Mouse (Mus musculus): ENCODE measurements around the gene Fgfr2. TPM values are rescaled to one million over a fixed set of nuclear protein-coding genes. Genes with fewer than 3 reads are reported as not detected.

The Fgfr2 gene
- total and polyA plus RNA-seq, 2 experiments from 2014 or later, result 12.1 to 32.6 TPM

DNA sequence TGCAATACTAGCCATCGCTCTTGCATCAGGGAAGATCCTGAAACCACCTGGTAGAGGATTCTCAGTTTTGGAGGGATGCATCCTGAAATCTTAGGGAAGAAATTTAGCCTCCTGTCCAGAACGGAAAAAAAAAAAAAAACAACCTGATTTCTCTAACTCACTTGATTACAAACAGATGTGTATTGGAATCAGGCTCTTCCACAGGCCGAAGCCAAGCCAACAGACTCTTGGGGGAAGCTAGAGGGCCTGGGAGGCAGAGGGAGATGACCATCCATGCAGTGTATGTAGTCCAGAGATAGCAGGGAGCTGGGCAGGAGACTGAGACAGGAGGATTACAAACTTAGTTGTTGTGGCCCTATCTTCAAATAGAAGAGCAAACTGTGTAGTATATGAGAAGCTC, 29.0 kb downstream of the Fgfr2 start:
- no peak for ATAC-seq (ENCODE audit: low FRiP score)
- H3K27ac ChIP-seq (ENCODE audit: low read depth, low read length), result no peak overlapping the region

GRCm38 (mm10) chr7:133093731-133094130, 29.4 kb downstream of the Fgfr2 start:
- no peaks in the 10 kb centered on the region for H3K36me3 ChIP-seq (ENCODE audit: insufficient read depth, low read length)
- ATAC-seq (ENCODE audit: low FRiP score), result no peak
- no peak overlapping the region for H3K27ac ChIP-seq (ENCODE audit: low read depth, low read length)
- H3K27me3 ChIP-seq (ENCODE audit: insufficient read depth, low read length), result no peaks in the 10 kb centered on the region
- peaks cover 13% of the 10 kb centered on the region; the same call in 1 of the 2 replicates for H3K4me1 ChIP-seq (ENCODE audit: insufficient read depth, low read length)
- WGBS, result 86% methylated on average over 5 of the region's 5 CpGs
- no peak for TF ChIP-seq CTCF (IDR thresholded peaks at IDR 0.05)
- no peak overlapping the region for H3K9ac ChIP-seq (replicated peaks; ENCODE audit: low read length, poor library complexity, severe bottlenecking)
- DNase-seq (ENCODE audit: low spot score), result no peak
- no peaks in the 10 kb centered on the region for H3K9me3 ChIP-seq (ENCODE audit: low read length)
- H3K4me2 ChIP-seq (ENCODE audit: low read depth, low read length, poor library complexity, severe bottlenecking), result no peak overlapping the region
- no peak overlapping the region for H3K4me3 ChIP-seq (ENCODE audit: low read depth, low read length)

More for the DNA sequence above, 29.0 kb downstream of the Fgfr2 start:
- DNase-seq (ENCODE audit: low spot score), result no peak
- Histone ChIP-seq H3K9me3 (ENCODE audit: low read length) (no peaks in the 10 kb centered on the region), H3K4me3 (ENCODE audit: low read depth, low read length) (no peak overlapping the region), H3K4me2 (ENCODE audit: low read depth, low read length, poor library complexity, severe bottlenecking) (no peak overlapping the region), H3K27me3 (ENCODE audit: insufficient read depth, low read length) (no peaks in the 10 kb centered on the region), H3K36me3 (ENCODE audit: insufficient read depth, low read length) (no peaks in the 10 kb centered on the region), H3K4me1 (ENCODE audit: insufficient read depth, low read length) (peaks cover 8% of the 10 kb centered on the region; the same call in 1 of the 2 replicates), H3K9ac (replicated peaks; ENCODE audit: low read length, poor library complexity, severe bottlenecking) (no peak overlapping the region)
- no peak for TF ChIP-seq CTCF (IDR thresholded peaks at IDR 0.05)
- WGBS, result 93% methylated on average over 3 of the region's 3 CpGs

DNA sequence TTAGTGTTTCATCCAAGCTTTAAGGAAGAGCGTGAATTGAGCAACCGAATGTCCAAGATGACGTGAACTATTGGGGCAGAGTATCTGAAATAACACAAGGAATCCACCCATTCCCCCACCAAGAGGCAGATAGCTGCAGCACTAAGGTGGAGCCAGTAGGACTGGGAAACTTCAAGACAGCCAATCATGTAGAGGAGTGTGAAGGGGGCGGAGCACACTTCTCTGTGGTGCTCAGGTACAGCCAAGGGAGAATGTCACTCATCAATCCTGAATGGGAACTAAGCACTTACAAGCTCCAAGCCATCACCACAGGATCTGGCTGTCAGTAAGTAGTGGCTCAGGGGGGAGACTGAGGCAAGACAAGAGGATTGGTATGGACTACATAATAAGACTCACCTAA, 32.5 kb downstream of the Fgfr2 start:
- 92% methylated on average over 4 of the region's 4 CpGs for WGBS
- TF ChIP-seq CTCF (IDR thresholded peaks at IDR 0.05), result no peak
- Histone ChIP-seq H3K4me3 (ENCODE audit: low read depth, low read length) (no peak overlapping the region), H3K27me3 (ENCODE audit: insufficient read depth, low read length) (no peaks in the 10 kb centered on the region), H3K9me3 (ENCODE audit: low read length) (no peaks in the 10 kb centered on the region), H3K27ac (ENCODE audit: low read depth, low read length) (no peak overlapping the region), H3K4me1 (ENCODE audit: insufficient read depth, low read length) (peaks cover 10% of the 10 kb centered on the region; the same call in 1 of the 2 replicates), H3K36me3 (ENCODE audit: insufficient read depth, low read length) (no peaks in the 10 kb centered on the region), H3K9ac (replicated peaks; ENCODE audit: low read length, poor library complexity, severe bottlenecking) (no peak overlapping the region), H3K4me2 (ENCODE audit: low read depth, low read length, poor library complexity, severe bottlenecking) (no peak overlapping the region)
- DNase-seq (ENCODE audit: low spot score) (no peak), ATAC-seq (ENCODE audit: low FRiP score) (no peak)

DNA sequence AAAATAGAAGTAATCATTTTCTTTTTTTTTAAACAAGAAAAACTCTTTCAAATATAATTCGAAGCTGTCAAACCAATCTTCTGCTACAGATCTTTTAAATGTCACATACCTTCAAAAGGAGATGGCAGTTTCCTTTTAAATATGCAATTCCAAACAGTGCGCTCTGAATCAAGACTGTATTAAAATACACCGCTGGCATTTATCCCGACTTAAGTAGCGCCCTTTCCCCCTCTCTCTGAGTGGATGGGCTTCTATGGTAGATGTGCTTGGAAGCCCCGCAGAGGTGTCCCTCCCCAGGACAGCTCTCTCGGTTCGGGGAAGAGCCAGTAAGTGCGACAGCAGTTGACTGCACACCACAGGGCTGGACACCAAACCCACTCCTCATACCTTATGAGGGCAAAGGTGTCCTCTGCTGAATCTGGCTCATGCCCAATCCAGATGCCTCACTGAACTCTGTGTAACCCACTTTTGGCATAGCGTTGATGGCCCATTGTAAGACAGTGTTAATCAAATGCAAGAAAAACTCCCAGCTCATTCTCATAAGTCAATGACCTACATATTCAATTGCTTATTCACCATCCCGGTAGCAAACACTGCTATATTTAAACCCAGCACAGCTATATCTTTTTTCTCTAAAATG, 33.4 kb downstream of the Fgfr2 start:
- H3K27ac ChIP-seq (ENCODE audit: low read depth, low read length), result no peak overlapping the region
- DNase-seq (ENCODE audit: low spot score), result no peak
- H3K36me3 ChIP-seq (ENCODE audit: insufficient read depth, low read length), result no peaks in the 10 kb centered on the region
- H3K4me3 ChIP-seq (ENCODE audit: low read depth, low read length), result no peak overlapping the region
- no peak for ATAC-seq (ENCODE audit: low FRiP score)
- H3K27me3 ChIP-seq (ENCODE audit: insufficient read depth, low read length), result no peaks in the 10 kb centered on the region
- 0 out of 2 replicates have a peak overlapping the region, but pooled peaks have one; percentile 18 for H3K4me2 ChIP-seq (ENCODE audit: low read depth, low read length, poor library complexity, severe bottlenecking)
- peaks cover 10% of the 10 kb centered on the region; the same call in 1 of the 2 replicates for H3K4me1 ChIP-seq (ENCODE audit: insufficient read depth, low read length)
- no peak for TF ChIP-seq CTCF (IDR thresholded peaks at IDR 0.05)
- H3K9ac ChIP-seq (replicated peaks; ENCODE audit: low read length, poor library complexity, severe bottlenecking), result no peak overlapping the region
- H3K9me3 ChIP-seq (ENCODE audit: low read length), result no peaks in the 10 kb centered on the region
- 47% methylated on average over 11 of the region's 11 CpGs for WGBS

DNA sequence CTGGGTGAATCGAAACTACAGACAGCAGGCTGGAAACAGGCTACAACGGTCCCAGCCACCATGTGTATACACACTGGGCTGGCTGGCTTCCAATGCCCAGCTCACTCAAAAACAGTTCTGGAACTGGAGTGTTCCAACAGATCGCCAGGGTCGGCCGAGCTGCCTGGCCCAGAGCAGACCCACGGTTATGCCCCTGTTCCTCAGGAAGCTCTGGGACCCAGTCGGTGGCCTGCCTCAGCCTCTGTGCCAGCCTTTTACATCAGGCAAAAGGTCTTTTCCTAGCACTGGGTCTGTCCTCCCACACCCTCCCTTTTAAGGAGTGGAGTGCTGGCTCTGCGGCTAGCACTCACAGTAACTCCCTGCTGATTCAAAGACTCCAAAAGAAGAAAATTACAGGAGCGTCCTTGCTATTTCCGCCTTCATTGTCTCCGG, 34.3 kb downstream of the Fgfr2 start:
- DNase-seq (ENCODE audit: low spot score), result peak; percentile 87
- Histone ChIP-seq H3K9me3 (ENCODE audit: low read length) (no peaks in the 10 kb centered on the region), H3K36me3 (ENCODE audit: insufficient read depth, low read length) (no peaks in the 10 kb centered on the region), H3K27me3 (ENCODE audit: insufficient read depth, low read length) (no peaks in the 10 kb centered on the region), H3K9ac (replicated peaks; ENCODE audit: low read length, poor library complexity, severe bottlenecking) (0 out of 2 replicates have a peak overlapping the region, but pooled peaks have one; percentile 13), H3K27ac (ENCODE audit: low read depth, low read length) (peak overlapping the region; percentile 73), H3K4me3 (ENCODE audit: low read depth, low read length) (no peak overlapping the region), H3K4me1 (ENCODE audit: insufficient read depth, low read length) (peaks cover 10% of the 10 kb centered on the region), H3K4me2 (ENCODE audit: low read depth, low read length, poor library complexity, severe bottlenecking) (peak overlapping the region; percentile 18)
- no peak for ATAC-seq (ENCODE audit: low FRiP score)
- TF ChIP-seq CTCF (IDR thresholded peaks at IDR 0.05), result no peak
- 32% methylated on average over 11 of the region's 11 CpGs for WGBS

GRCm38 (mm10) chr7:133088411-133088810, 34.7 kb downstream of the Fgfr2 start:
- 0 out of 2 replicates have a peak overlapping the region, but pooled peaks have one; percentile 13 for H3K9ac ChIP-seq (replicated peaks; ENCODE audit: low read length, poor library complexity, severe bottlenecking)
- H3K4me3 ChIP-seq (ENCODE audit: low read depth, low read length), result no peak overlapping the region
- peaks cover 10% of the 10 kb centered on the region for H3K4me1 ChIP-seq (ENCODE audit: insufficient read depth, low read length)
- H3K36me3 ChIP-seq (ENCODE audit: insufficient read depth, low read length), result no peaks in the 10 kb centered on the region
- 63% methylated on average over 4 of the region's 4 CpGs for WGBS
- TF ChIP-seq CTCF (IDR thresholded peaks at IDR 0.05), result no peak
- DNase-seq (ENCODE audit: low spot score) (no peak), ATAC-seq (ENCODE audit: low FRiP score) (no peak)
- H3K27ac ChIP-seq (ENCODE audit: low read depth, low read length), result peak overlapping the region; percentile 73; the same call in 1 of the 2 replicates
- H3K4me2 ChIP-seq (ENCODE audit: low read depth, low read length, poor library complexity, severe bottlenecking), result peak overlapping the region; percentile 18
- H3K9me3 ChIP-seq (ENCODE audit: low read length), result no peaks in the 10 kb centered on the region
- no peaks in the 10 kb centered on the region for H3K27me3 ChIP-seq (ENCODE audit: insufficient read depth, low read length)

Data from midbrain, postnatal 0 days (tissue).